Mouse (Mus musculus): ENCODE data around the gene Pdia2. TPM values are rescaled to one million over a fixed set of nuclear protein-coding genes. Genes with fewer than 3 reads are reported as not detected.

Gene Pdia2
- polyA plus RNA-seq (2012; rRNA removed), result 1.3 and 3.9 TPM in 2 replicates

GRCm38 (mm10) chr17:26198892-26199291 is at the start of gene Pdia2:
Pdia2 (minus strand) TSS chr17:26199087.

GRCm38 (mm10) chr17:26244101-26244841 is 45.4 kb upstream of the Pdia2 start, which contains the start of gene Fam234a:
Fam234a (minus strand) TSS chr17:26244242.

GRCm38 (mm10) chr17:26207686-26208085 is 8.8 kb upstream of the Pdia2 start, which contains the start of gene Arhgdig:
Arhgdig (minus strand) TSS chr17:26207786.

DNA sequence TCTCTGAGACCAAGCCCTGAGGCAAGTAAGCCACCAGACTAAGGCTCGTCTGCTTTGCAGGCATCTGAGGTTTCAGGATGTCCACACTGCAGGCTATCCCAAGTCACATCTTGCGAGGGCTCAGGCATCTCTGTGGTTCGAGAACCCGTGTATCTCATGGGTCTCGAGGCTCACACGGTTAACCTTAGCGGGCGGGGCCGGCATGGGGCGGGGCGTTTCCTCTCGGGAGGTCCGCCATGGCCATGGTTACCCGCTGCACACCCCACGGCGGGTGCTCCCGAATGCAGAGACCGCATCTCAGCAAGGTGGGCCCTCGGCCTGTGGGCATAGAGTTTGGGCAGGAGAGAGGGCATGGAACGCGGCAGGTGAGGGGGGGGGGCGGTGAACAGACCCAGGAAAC is 3.9 kb upstream of the Pdia2 start, which contains the start of gene Rgs11:
Rgs11 (plus strand) TSS at position 215 of the 400 bp plus-strand sequence.

Other genes starting within 250 kb of the Pdia2 start
- gene A930017K11Rik, start 246.5 kb downstream of the Pdia2 start, polyA plus RNA-seq (2012; rRNA removed), result 0.10 TPM in 2 replicates
- gene Capn15, start 213.3 kb downstream of the Pdia2 start, polyA plus RNA-seq (2012; rRNA removed), result 30.1 and 36.6 TPM in 2 replicates
- gene Rab11fip3, start 129.5 kb downstream of the Pdia2 start, polyA plus RNA-seq (2012; rRNA removed), result 49.1 and 66.0 TPM in 2 replicates
- 19.8 and 26.5 TPM in 2 replicates for gene Decr2, start 108.8 kb downstream of the Pdia2 start, polyA plus RNA-seq (2012; rRNA removed)
- gene Nme4, start 103.5 kb downstream of the Pdia2 start, polyA plus RNA-seq (2012; rRNA removed), result 77.4 and 109 TPM in 2 replicates
- gene Tmem8, start 85.8 kb downstream of the Pdia2 start, polyA plus RNA-seq (2012; rRNA removed), result 3.2 and 4.4 TPM in 2 replicates
- gene Mrpl28, start 75.6 kb downstream of the Pdia2 start, polyA plus RNA-seq (2012; rRNA removed), result 110 and 143 TPM in 2 replicates
- 36.2 and 73.6 TPM in 2 replicates for gene Axin1, start 60.4 kb downstream of the Pdia2 start, polyA plus RNA-seq (2012; rRNA removed)
- gene Rgs11, start 3.9 kb upstream of the Pdia2 start, polyA plus RNA-seq (2012; rRNA removed), result 1.2 and 2.5 TPM in 2 replicates
- 5.5 and 6.3 TPM in 2 replicates for gene Arhgdig, start 8.7 kb upstream of the Pdia2 start, polyA plus RNA-seq (2012; rRNA removed)
- gene Fam234a, start 45.2 kb upstream of the Pdia2 start, polyA plus RNA-seq (2012; rRNA removed), result 19.3 and 22.1 TPM in 2 replicates
- gene Luc7l, start 53.8 kb upstream of the Pdia2 start, polyA plus RNA-seq (2012; rRNA removed), result 125 and 177 TPM in 2 replicates
- gene Neurl1b, start 215.7 kb upstream of the Pdia2 start, polyA plus RNA-seq (2012; rRNA removed), result 1.7 and 2.2 TPM in 2 replicates

Measured in central nervous system, embryonic 11.5 days (tissue).